Mouse (Mus musculus): ENCODE results near the gene Siglec1. TPM values are rescaled to one million over a fixed set of nuclear protein-coding genes. Genes with fewer than 3 reads are reported as not detected.

Siglec1 gene
- polyA plus RNA-seq, 1 experiment from 2014 or later: 0.09 TPM

DNA sequence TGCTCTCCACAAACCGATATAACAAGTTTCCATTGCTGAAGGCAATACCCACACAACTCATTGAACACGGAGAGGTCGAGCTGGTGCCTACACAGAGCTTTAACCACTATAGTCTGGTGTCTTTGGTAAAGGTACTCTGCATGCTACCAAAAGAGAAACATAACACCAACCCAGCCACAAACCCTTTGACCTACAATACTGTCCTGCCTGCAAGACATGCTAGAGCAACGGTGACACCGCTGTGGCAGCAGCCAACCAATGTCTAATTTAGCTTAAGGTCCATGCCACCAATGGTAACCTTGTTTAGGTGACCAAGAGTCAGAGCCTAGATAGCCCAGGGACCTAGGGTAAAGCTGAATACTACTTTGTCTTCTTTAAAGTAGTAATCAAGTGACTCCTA lies 7.0 kb upstream of the Siglec1 start:
- peaks cover 10% of the 10 kb centered on the region; the same call in 1 of the 2 replicates for H3K4me1 ChIP-seq
- no peaks in the 10 kb centered on the region for H3K36me3 ChIP-seq (replicated peaks)
- no peak overlapping the region for H3K4me3 ChIP-seq (replicated peaks)
- 92% methylated on average over 5 of the region's 5 CpGs for WGBS
- H3K9ac ChIP-seq: no peak overlapping the region
- H3K9me3 ChIP-seq: no peaks in the 10 kb centered on the region
- H3K27me3 ChIP-seq: no peaks in the 10 kb centered on the region
- no peak overlapping the region for H3K27ac ChIP-seq
- no peak for ATAC-seq (ENCODE audit: low FRiP score)
- no peak overlapping the region for H3K4me2 ChIP-seq

DNA sequence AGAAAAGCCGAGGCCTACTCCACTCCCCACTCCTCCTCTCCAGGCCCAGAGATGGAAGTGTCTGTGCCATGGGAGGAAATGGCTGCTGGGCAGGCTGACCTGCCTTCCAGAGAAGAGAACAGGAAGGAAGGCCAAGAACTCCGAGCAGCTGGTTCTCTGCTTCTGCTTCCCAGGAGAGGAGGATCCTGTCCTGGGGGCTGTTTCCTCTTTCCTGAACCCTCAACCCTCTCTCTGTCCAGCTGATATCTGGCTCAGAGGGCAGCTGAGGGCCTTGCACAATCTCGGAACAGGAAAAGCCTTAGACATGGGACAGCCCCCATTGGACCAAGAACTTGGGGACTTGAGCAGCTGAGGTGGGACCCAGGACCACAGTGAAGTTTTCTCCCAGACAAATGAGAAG lies 4.3 kb upstream of the Siglec1 start:
- H3K4me3 ChIP-seq (replicated peaks): no peak overlapping the region
- no peak for ATAC-seq (ENCODE audit: low FRiP score)
- H3K36me3 ChIP-seq (replicated peaks): no peaks in the 10 kb centered on the region
- no peak overlapping the region for H3K27ac ChIP-seq
- 89% methylated on average over 3 of the region's 3 CpGs for WGBS
- H3K27me3 ChIP-seq: no peaks in the 10 kb centered on the region
- no peaks in the 10 kb centered on the region for H3K4me1 ChIP-seq
- H3K4me2 ChIP-seq: no peak overlapping the region
- no peaks in the 10 kb centered on the region for H3K9me3 ChIP-seq
- no peak overlapping the region for H3K9ac ChIP-seq

DNA sequence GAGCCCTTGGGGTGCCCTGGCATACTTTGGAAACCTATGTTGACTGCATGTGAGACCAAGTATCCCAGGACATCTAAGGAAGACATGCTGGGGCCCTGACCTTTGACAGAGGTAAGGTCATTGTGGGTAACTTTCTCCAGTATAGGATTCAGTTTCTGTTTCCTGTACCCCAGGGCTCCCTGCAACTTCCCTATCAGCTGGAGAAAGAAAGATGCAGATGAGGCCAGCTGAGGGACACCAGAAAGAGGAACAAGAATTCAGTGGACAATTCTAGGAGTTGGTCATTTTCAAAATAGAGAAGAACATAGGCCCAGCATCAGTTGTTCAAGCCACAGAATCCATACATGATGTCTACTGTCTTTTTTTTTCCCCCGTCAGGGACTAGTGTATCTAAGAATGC lies 3.1 kb upstream of the Siglec1 start:
- no peak overlapping the region for H3K4me2 ChIP-seq
- H3K4me1 ChIP-seq: no peaks in the 10 kb centered on the region
- H3K27me3 ChIP-seq: no peaks in the 10 kb centered on the region
- no peaks in the 10 kb centered on the region for H3K9me3 ChIP-seq
- no peak overlapping the region for H3K27ac ChIP-seq
- ATAC-seq (ENCODE audit: low FRiP score): no peak
- WGBS: 77% methylated on average over 1 of the region's 1 CpGs
- no peak overlapping the region for H3K4me3 ChIP-seq (replicated peaks)
- no peaks in the 10 kb centered on the region for H3K36me3 ChIP-seq (replicated peaks)
- no peak overlapping the region for H3K9ac ChIP-seq

DNA sequence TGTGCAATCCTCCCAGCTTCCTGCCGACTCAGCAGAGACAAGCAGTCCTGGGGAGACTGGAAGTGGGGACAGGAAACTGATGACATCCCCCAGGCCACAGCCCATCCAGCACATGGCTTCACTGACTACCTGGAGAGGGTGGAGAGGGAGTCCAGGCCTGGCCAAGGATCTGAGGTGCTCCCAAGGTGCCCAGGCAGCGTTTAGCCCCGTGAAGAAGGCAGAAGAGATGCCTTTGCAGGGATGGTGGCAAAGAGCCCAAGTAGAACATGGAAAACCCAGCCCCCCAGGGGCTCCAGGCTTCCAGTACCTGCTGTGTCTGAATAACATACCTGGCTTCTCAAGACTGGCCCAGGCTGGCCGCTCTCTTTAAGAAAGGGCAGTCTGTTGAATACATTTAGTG lies 2.0 kb upstream of the Siglec1 start:
- 75% methylated on average over 4 of the region's 4 CpGs for WGBS
- no peak overlapping the region for H3K9ac ChIP-seq

DNA sequence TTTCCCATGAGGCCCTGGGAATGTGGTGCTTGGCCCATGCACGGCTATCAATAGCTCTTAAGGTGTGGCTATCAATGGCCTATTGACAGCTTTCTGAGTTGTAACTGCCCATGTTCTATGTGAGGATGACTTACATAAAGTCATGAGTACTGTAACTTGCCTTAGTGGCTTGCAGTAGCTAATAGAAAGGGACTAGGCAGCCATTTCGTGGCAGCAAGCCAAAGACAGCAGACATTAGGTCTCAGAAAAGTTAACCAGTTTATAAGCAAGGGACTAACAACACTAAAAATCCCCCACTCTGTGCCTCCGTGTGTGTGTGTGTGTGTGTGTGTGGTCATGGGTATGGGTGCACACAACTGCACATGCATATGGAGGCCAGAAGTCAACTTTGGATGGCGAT lies 2.4 kb downstream of the Siglec1 start:
- H3K4me3 ChIP-seq (replicated peaks): no peak overlapping the region
- H3K4me1 ChIP-seq: no peaks in the 10 kb centered on the region
- no peaks in the 10 kb centered on the region for H3K27me3 ChIP-seq
- 82% methylated on average over 4 of the region's 4 CpGs for WGBS
- no peak overlapping the region for H3K9ac ChIP-seq
- H3K27ac ChIP-seq: no peak overlapping the region
- H3K4me2 ChIP-seq: no peak overlapping the region
- no peaks in the 10 kb centered on the region for H3K36me3 ChIP-seq (replicated peaks)
- ATAC-seq (ENCODE audit: low FRiP score): no peak
- H3K9me3 ChIP-seq: no peaks in the 10 kb centered on the region

More for the DNA sequence above, 2.0 kb upstream of the Siglec1 start:
- H3K4me2 ChIP-seq: no peak overlapping the region
- ATAC-seq (ENCODE audit: low FRiP score): no peak
- H3K9me3 ChIP-seq: no peaks in the 10 kb centered on the region
- H3K4me1 ChIP-seq: no peaks in the 10 kb centered on the region
- no peak overlapping the region for H3K27ac ChIP-seq
- H3K4me3 ChIP-seq (replicated peaks): no peak overlapping the region
- no peaks in the 10 kb centered on the region for H3K36me3 ChIP-seq (replicated peaks)
- no peaks in the 10 kb centered on the region for H3K27me3 ChIP-seq

DNA sequence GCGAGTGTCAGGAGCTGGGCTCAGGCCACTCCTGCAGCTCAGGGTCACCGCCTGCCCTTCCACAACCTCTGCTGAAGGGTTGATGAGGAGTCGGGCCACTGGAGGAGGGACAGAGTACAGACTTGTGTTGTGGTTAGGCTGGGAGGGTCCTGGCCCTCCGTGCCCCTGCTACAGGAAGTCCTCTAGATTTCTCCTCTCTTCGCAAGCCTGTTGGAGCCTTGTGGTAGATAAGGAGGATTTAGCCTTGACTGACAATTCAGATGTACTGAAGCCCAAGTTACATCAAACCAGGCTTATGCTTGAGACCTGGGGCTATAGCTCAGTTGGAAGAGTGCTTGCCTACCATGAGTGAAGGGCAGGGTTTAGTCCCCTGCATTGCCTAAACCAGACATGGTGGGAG lies 6.1 kb downstream of the Siglec1 start:
- H3K9me3 ChIP-seq: no peaks in the 10 kb centered on the region
- H3K9ac ChIP-seq: no peak overlapping the region
- ATAC-seq (ENCODE audit: low FRiP score): no peak
- H3K4me3 ChIP-seq (replicated peaks): no peak overlapping the region
- H3K4me2 ChIP-seq: no peak overlapping the region
- H3K27ac ChIP-seq: no peak overlapping the region
- H3K27me3 ChIP-seq: no peaks in the 10 kb centered on the region
- H3K36me3 ChIP-seq (replicated peaks): no peaks in the 10 kb centered on the region
- H3K4me1 ChIP-seq: 0 out of 2 replicates have a peak, but pooled peaks cover 4% of the 10 kb centered on the region
- 81% methylated on average over 5 of the region's 5 CpGs for WGBS

DNA sequence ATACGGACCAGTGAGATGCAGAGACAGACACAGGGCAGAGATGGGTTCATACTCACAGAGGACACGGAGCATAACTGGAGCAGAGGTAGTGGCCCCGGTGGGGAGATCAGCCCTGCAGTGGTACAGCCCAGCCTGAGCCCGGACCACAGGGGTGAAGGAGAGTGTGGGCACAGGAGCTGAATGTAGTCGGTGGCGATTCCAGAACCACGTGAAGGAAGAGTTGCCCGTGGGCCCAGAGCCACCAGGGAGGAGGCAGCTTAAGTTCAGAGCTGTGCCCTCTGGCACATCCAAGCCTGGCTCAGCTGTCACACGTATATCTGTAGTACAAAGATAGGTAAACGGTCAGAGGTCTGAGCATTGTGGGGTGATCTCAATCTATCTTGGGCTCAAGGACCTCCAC lies 14.0 kb downstream of the Siglec1 start:
- H3K9me3 ChIP-seq: no peaks in the 10 kb centered on the region
- H3K27ac ChIP-seq: no peak overlapping the region
- H3K36me3 ChIP-seq (replicated peaks): no peaks in the 10 kb centered on the region
- H3K9ac ChIP-seq: no peak overlapping the region
- no peak overlapping the region for H3K4me3 ChIP-seq (replicated peaks)
- WGBS: 80% methylated on average over 10 of the region's 10 CpGs
- H3K4me1 ChIP-seq: 0 out of 2 replicates have a peak, but pooled peaks cover 4% of the 10 kb centered on the region
- H3K27me3 ChIP-seq: peaks cover 3% of the 10 kb centered on the region; the same call in 1 of the 2 replicates
- H3K4me2 ChIP-seq: no peak overlapping the region
- ATAC-seq (ENCODE audit: low FRiP score): no peak

DNA sequence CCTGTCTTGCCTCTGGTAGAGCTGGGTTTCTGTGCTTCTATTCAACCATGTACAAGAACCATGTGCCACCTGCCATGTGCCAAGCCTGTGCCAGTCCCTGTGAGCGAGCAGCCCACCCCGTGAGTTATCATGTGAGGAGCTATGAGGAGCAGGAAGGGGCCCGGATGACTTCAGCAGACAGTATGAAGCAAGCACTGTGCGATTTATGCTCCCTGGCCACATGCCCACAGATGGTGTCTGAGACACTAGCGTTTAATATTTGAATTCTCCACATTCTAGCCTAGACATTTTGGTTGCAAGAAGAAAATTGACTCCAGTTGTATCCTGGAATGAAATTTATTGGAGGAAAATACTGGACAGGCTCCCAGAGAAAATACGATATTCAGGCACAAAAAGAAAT lies 19.1 kb downstream of the Siglec1 start:
- Histone ChIP-seq H3K4me2 (no peak overlapping the region), H3K4me1 (peaks cover 6% of the 10 kb centered on the region), H3K4me3 (replicated peaks) (no peak overlapping the region), H3K36me3 (replicated peaks) (no peaks in the 10 kb centered on the region), H3K27ac (no peak overlapping the region), H3K27me3 (peaks cover 34% of the 10 kb centered on the region), H3K9me3 (no peaks in the 10 kb centered on the region), H3K9ac (no peak overlapping the region)
- ATAC-seq (ENCODE audit: low FRiP score): no peak
- 88% methylated on average over 6 of the region's 6 CpGs for WGBS

DNA sequence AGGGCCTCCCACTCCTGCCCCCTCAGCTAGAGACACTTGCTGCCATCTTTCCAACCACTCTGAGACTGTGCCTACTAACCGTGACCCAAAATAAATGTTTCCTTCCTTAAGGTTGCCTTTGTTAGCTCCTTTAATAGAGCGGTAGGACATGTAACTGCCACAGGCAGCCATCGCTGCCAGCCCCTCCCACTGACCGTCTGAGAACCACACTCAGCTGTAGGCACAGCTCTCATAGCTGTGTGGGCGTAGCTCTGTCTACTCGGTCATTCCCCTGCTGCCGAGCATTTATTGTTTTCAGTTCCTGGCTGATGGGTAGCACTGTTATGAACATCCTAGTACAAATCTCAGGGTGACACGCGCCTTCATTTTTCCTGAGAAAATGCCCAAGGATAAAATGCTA lies 20.2 kb downstream of the Siglec1 start:
- Histone ChIP-seq H3K4me2 (no peak overlapping the region), H3K4me1 (peaks cover 6% of the 10 kb centered on the region), H3K9ac (no peak overlapping the region), H3K27ac (no peak overlapping the region), H3K27me3 (peaks cover 44% of the 10 kb centered on the region), H3K4me3 (replicated peaks) (no peak overlapping the region), H3K36me3 (replicated peaks) (no peaks in the 10 kb centered on the region), H3K9me3 (no peaks in the 10 kb centered on the region)
- ATAC-seq (ENCODE audit: low FRiP score): no peak
- 74% methylated on average over 9 of the region's 9 CpGs for WGBS

DNA sequence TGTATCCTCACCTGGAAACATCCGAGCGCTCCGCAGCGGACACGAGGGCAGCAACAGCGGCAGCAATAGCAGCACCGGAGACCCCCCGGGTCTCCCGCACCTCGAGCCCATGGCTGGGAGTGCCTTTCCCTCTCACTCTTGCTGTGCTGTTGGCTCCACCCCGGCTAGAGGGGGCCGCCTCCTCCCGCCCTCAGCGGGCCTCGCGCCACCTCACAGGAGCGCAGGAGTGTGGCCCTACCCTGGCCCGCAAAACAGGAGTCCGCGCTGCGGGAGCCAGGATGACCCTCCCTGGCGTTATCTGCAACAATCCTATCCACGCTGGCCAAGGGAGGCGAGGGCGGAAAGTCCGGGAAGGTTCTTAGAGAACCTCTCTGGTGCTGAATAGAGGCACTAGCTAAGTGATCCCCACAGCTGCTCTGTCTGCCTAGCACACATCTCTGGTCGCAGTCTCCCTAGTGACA lies 23.1 kb downstream of the Siglec1 start, which contains the start of gene Adam33:
Gene Adam33, minus strand, starts transcription at position 411 of the 461 bp plus-strand sequence.
- WGBS: 2% methylated on average over 19 of the region's 27 CpGs
- H3K4me1 ChIP-seq: peaks cover 6% of the 10 kb centered on the region
- no peak within 1 kb of the TSS for H3K27ac ChIP-seq
- peak within 1 kb of the TSS; percentile 51 for H3K4me2 ChIP-seq
- ATAC-seq (ENCODE audit: low FRiP score): no peak
- H3K9ac ChIP-seq: peak within 1 kb of the TSS; percentile 45
- H3K36me3 ChIP-seq (replicated peaks): no peaks in the 10 kb centered on the region
- peak within 1 kb of the TSS; percentile 26 for H3K4me3 ChIP-seq (replicated peaks)
- H3K27me3 ChIP-seq: peaks cover 46% of the 10 kb centered on the region
- H3K9me3 ChIP-seq: no peaks in the 10 kb centered on the region

DNA sequence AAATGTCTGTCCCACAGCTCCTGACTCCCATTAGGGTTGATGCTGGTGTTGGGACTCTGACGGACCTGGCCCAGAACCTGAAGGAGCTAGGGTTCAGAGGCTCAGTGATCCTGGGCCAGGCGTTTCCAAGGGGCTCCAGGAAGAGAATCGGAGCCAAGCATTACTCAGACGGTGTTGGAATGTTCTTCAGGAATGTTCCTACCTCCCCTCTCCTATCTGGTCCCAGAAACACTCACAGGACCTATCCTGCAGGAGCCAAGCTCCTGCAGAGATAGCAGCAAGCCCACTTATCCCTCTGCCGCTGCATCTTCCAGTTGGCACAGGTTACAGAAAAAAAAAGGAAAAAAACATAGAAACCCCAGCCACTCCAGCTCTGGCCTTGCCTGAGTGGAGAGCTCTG lies 25.0 kb downstream of the Siglec1 start:
- WGBS: 76% methylated on average over 5 of the region's 5 CpGs
- Histone ChIP-seq H3K27ac (no peak overlapping the region), H3K27me3 (peaks cover 54% of the 10 kb centered on the region), H3K9me3 (no peaks in the 10 kb centered on the region), H3K9ac (no peak overlapping the region), H3K4me1 (peaks cover 6% of the 10 kb centered on the region), H3K4me2 (no peak overlapping the region), H3K4me3 (replicated peaks) (no peak overlapping the region), H3K36me3 (replicated peaks) (no peaks in the 10 kb centered on the region)
- no peak for ATAC-seq (ENCODE audit: low FRiP score)

DNA sequence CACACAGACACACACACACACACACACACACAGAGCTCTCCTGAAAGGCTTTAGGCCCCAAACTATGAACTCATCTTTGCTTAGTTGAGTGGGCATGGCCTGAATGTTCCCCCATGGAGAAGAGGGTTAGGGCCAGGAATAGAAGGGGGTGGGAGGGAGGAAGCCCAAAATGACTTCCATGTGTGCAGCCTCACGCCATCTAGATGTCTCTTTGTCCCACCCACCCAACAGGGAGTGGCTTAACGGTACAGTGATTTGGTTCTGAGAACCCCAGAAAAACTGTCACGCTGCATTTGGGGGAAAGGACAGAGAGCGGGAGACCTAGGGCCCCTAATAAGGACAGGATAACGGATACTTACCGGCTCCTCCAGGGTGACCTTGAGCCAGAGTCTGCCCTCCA lies 25.8 kb downstream of the Siglec1 start:
- H3K27ac ChIP-seq: no peak overlapping the region
- ATAC-seq (ENCODE audit: low FRiP score): no peak

DNA sequence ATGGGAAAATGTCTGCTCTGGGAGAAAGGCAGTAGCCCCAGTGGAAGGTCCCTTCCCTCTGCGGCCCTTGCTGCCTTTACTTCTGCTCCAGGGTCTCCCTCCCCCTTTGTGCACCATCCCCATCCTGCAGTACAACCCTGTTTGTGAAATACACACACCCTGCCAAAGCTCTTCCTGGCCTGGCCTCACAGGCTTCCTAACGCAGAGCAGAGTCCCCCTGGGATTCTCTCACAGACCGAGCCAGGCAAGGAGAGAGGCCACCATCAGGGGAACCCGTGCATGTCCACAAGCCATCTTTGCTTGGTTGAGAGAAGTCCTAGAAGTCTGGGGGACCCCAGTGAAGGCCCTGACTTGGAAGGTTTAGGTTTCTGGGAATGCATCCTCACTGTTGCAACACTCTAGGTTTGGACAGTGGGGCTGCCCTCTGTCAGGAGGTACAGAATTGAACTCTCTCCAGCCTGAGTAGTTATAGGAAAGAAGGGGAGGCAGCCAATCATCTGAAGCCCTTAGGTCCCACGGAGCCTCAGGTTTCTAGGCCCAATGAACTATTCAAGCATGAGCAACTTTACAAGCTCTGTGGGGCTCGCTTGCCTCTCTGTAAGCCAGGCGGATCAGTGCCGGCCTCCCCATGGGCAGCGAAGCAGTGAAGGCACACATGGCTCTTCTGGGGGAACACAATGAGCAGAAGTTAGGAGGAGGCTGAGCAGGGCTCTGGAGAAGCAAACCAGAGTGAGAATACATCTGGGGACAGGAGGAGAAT lies 26.6 kb downstream of the Siglec1 start:
- no peak overlapping the region for H3K27ac ChIP-seq
- peaks cover 62% of the 10 kb centered on the region for H3K27me3 ChIP-seq

More for the DNA sequence above, 25.8 kb downstream of the Siglec1 start:
- no peak overlapping the region for H3K4me2 ChIP-seq
- no peak overlapping the region for H3K4me3 ChIP-seq (replicated peaks)
- peaks cover 55% of the 10 kb centered on the region for H3K27me3 ChIP-seq
- peaks cover 14% of the 10 kb centered on the region for H3K4me1 ChIP-seq
- no peaks in the 10 kb centered on the region for H3K9me3 ChIP-seq
- H3K9ac ChIP-seq: no peak overlapping the region
- H3K36me3 ChIP-seq (replicated peaks): no peaks in the 10 kb centered on the region
- 70% methylated on average over 6 of the region's 6 CpGs for WGBS

More for the DNA sequence above, 26.6 kb downstream of the Siglec1 start:
- Histone ChIP-seq H3K4me3 (replicated peaks) (no peak overlapping the region), H3K9me3 (no peaks in the 10 kb centered on the region), H3K36me3 (replicated peaks) (no peaks in the 10 kb centered on the region), H3K4me2 (no peak overlapping the region), H3K4me1 (peaks cover 20% of the 10 kb centered on the region), H3K9ac (no peak overlapping the region)
- ATAC-seq (ENCODE audit: low FRiP score): no peak
- 73% methylated on average over 9 of the region's 9 CpGs for WGBS
